Mouse (Mus musculus): ENCODE data around the gene 4930524B15Rik.
"Not testable (repeated sequence)": the region's sequence is repeated elsewhere in the genome, so short reads cannot be mapped to it uniquely, and the experiment has no call there.

Gene 4930524B15Rik

GRCm38 (mm10) chr11:31984786-31985185, 19.4 kb downstream of the 4930524B15Rik start:
- no peak for DNase-seq (ENCODE audit: low spot score in 2 of 2)

GRCm38 (mm10) chr11:31992535-31992934, 27.1 kb downstream of the 4930524B15Rik start:
- no peak for DNase-seq (ENCODE audit: low spot score in 2 of 2)

- no peak for DNase-seq (ENCODE audit: low spot score in 2 of 2)
Measured at GRCm38 (mm10) chr11:31999716-32000115, 34.3 kb downstream of the 4930524B15Rik start.

- peak; percentile 84 for DNase-seq (ENCODE audit: low spot score in 2 of 2)
Measured at GRCm38 (mm10) chr11:32000281-32000680, 34.9 kb downstream of the 4930524B15Rik start, which contains the start of gene Nsg2. TSS of gene Nsg2 (plus strand) at chr11:32000463.

- no peak for DNase-seq (ENCODE audit: low spot score in 2 of 2)
Measured at GRCm38 (mm10) chr11:32001181-32001910, 36.0 kb downstream of the 4930524B15Rik start.

- peak in 1 of 2 experiments; percentile 38 for DNase-seq (ENCODE audit: low spot score in 2 of 2)
Measured at GRCm38 (mm10) chr11:32002670-32003072, 37.3 kb downstream of the 4930524B15Rik start.

- DNase-seq (ENCODE audit: low spot score in 2 of 2), result not testable (repeated sequence)
Measured at GRCm38 (mm10) chr11:32008049-32008448, 42.7 kb downstream of the 4930524B15Rik start.

GRCm38 (mm10) chr11:32008852-32009251, 43.5 kb downstream of the 4930524B15Rik start:
- DNase-seq (ENCODE audit: low spot score in 2 of 2), result no peak

GRCm38 (mm10) chr11:32009961-32010662, 44.7 kb downstream of the 4930524B15Rik start:
- DNase-seq (ENCODE audit: low spot score in 2 of 2), result no peak

- DNase-seq (ENCODE audit: low spot score in 2 of 2), result no peak
Measured at GRCm38 (mm10) chr11:32010663-32010970, 45.2 kb downstream of the 4930524B15Rik start.

- no peak for DNase-seq (ENCODE audit: low spot score in 2 of 2)
Measured at GRCm38 (mm10) chr11:32011867-32012603, 46.6 kb downstream of the 4930524B15Rik start.

GRCm38 (mm10) chr11:32013014-32013427, 47.6 kb downstream of the 4930524B15Rik start:
- DNase-seq (ENCODE audit: low spot score in 2 of 2), result no peak

- no peak for DNase-seq (ENCODE audit: low spot score in 2 of 2)
Measured at GRCm38 (mm10) chr11:32013561-32013960, 48.2 kb downstream of the 4930524B15Rik start.

GRCm38 (mm10) chr11:32018201-32018600, 52.8 kb downstream of the 4930524B15Rik start:
- DNase-seq (ENCODE audit: low spot score in 2 of 2), result no peak

- no peak for DNase-seq (ENCODE audit: low spot score in 2 of 2)
Measured at GRCm38 (mm10) chr11:32020031-32020965, 54.9 kb downstream of the 4930524B15Rik start.

GRCm38 (mm10) chr11:32026634-32027033, 61.2 kb downstream of the 4930524B15Rik start:
- no peak for DNase-seq (ENCODE audit: low spot score in 2 of 2)

- DNase-seq (ENCODE audit: low spot score in 2 of 2), result peak in 1 of 2 experiments; percentile 66
Measured at GRCm38 (mm10) chr11:32027474-32028342, 62.3 kb downstream of the 4930524B15Rik start.

- no peak for DNase-seq (ENCODE audit: low spot score in 2 of 2)
Measured at GRCm38 (mm10) chr11:32028605-32029004, 63.2 kb downstream of the 4930524B15Rik start.

All from frontal cortex, postnatal 14 days (tissue).